Mouse (Mus musculus): Measurements from ENCODE around the gene 4921507P07Rik.
"Not testable (repeated sequence)": the region's sequence is repeated elsewhere in the genome, so short reads cannot be mapped to it uniquely, and the experiment has no call there.

Gene 4921507P07Rik

GRCm38 (mm10) chr6:50596301-50597211 lies at the start of gene 4921507P07Rik:
Gene 4921507P07Rik, minus strand, starts transcription at chr6:50596632.
- peak; percentile 96 for DNase-seq

GRCm38 (mm10) chr6:50644701-50645100 lies 48.3 kb upstream of the 4921507P07Rik start:
- DNase-seq: no peak

- DNase-seq: no peak
Observed at GRCm38 (mm10) chr6:50641898-50642297, 45.5 kb upstream of the 4921507P07Rik start.

DNA sequence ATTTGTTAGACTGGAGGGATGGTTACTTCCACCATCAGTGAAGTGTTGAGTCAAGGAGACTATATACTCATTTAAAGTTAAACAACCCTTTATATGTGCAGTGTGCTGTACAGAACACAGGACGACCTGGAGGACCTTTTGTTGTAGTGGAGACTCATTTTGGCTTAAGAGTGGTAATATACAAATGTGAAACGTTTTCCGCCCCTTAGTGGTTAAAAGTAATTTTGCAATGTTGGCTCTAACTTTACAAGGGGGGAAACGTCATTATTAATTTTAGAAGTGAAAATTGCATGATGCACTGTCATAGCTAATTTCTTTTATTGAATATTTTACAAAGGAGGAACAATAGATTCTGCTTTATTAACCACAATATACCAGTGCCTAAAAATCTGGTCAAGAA lies 43.9 kb upstream of the 4921507P07Rik start:
- no peak for DNase-seq

- no peak for DNase-seq
Observed at GRCm38 (mm10) chr6:50639656-50640055, 43.2 kb upstream of the 4921507P07Rik start.

- DNase-seq: not testable (repeated sequence)
Observed at GRCm38 (mm10) chr6:50626170-50626569, 29.7 kb upstream of the 4921507P07Rik start.

DNA sequence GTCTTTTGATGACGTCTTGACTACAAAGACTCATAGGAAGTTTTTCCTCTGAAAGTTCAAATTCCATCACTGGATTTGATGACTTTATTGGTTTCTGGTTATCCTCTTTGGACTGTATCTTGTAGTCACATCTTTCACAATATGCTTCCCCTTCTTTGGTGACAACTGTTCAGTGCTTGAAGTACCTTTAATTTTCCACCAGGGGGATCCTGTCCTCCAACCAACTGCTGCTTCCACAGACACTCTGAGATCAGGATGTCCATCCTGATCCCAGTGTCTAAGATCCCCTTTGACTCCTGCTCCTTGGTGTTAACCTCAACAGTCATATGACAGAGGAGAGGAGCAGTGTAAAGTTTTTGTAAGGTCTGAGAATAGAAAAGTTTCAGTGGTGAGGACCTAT lies 21.8 kb upstream of the 4921507P07Rik start:
- DNase-seq: not testable (repeated sequence)

DNA sequence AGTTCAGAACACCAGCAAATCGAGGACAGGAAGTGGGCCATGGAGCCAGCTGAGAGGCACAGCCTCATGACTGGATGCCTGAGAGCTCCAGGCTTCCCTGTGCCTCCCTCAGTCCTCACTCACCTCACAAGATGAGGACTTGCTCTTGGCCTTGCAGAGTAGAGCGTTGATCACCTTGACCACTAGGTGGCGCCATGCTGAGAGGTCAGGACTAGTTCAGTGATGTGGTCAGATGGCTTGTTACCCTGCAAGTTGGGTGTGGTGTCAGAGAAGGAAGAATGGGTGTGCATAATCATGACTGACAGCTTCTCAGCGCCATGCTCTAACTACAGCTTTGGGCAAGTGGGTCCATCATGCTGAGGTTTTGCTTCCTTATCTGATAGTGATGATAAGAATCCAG lies 5.2 kb upstream of the 4921507P07Rik start:
- DNase-seq: no peak

DNA sequence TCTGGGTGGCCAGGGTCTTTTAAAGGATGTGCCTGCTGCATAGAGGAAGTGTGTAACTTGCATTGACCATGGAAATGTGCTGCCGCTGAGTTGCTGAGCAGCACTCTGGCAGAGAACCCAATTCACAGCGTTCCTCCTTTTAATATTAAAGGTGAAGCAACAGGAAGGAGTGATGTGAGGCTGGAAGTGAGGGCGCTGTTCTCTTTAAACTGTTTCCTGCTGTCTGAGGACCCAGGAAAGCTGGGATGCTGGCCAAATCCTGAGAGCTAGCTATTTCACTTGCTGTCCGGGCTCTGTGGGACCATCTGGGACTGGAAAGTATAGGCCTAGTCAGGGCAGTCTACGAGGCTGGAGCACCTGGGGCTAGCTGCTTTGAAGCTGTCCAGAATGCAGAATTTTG lies 2.1 kb upstream of the 4921507P07Rik start:
- peak; percentile 65 for DNase-seq

- no peak for DNase-seq
Observed at GRCm38 (mm10) chr6:50594372-50594771, 2.1 kb downstream of the 4921507P07Rik start.

DNA sequence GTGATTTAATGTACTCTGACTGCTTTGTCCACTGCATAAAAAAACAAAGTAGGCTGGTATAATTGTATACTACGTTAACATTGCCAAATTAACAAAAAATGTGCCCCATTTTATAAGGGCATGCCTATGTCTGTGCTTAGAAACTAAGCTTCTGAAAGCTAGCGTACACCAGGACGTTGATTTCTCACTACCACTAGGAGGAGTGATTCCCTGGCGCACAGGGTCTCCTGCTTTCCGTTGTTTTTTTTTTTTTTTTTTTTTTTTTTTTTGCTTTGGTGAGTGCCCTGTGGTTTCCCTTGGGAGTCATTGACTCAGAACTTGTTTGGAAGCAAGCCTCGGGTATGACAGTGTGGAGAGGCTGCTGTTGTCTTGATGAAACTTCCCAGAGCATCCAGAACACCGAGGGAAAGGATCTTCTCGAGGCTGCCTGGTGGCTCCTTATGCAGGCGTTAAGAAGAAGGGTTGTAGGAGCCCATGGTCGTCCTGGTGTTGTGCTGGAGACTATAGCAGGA lies 3.0 kb downstream of the 4921507P07Rik start:
- no peak for DNase-seq

DNA sequence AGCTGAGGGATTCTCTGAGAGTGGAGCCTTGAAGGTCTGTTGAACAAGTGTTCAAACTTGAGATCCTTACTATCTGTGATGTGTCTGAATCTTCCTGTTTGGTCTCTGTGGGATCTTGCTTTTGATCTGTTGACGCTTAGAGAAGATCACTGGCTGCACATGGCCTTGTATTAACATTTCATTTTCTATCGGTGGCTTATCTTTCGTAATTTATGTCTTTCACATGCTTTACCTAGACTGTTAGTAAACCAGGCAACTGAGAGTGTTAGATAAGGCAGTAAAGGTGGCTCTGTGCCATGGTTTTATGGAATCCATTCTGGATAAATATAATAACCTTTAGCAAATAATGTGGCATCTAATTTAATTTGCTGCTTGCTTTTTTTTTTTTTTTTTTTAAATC lies 6.2 kb downstream of the 4921507P07Rik start:
- no peak for DNase-seq

GRCm38 (mm10) chr6:50588251-50588650 lies 8.2 kb downstream of the 4921507P07Rik start:
- no peak for DNase-seq

- no peak for DNase-seq
Observed at GRCm38 (mm10) chr6:50587412-50587811, 9.0 kb downstream of the 4921507P07Rik start.

DNA sequence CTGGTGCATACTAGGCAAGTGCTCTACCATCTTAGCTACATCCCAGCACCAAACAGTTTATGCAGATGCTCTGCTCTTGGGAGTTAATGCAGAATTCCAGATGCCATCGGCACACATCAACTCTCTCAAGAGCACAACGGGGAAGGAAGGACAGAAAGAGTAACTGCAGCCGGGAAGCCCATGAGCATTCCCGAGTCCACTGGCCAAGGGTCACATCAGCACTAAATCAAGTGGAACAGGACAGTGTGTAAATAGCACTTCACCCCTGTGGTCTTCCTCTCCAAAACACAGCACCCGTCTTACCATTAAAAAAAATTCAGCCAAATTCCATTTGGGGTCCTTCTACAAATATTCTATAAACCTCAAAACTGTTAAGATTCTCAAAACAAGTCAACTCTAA lies 10.1 kb downstream of the 4921507P07Rik start:
- DNase-seq: no peak

GRCm38 (mm10) chr6:50585733-50586132 lies 10.7 kb downstream of the 4921507P07Rik start:
- DNase-seq: no peak

DNA sequence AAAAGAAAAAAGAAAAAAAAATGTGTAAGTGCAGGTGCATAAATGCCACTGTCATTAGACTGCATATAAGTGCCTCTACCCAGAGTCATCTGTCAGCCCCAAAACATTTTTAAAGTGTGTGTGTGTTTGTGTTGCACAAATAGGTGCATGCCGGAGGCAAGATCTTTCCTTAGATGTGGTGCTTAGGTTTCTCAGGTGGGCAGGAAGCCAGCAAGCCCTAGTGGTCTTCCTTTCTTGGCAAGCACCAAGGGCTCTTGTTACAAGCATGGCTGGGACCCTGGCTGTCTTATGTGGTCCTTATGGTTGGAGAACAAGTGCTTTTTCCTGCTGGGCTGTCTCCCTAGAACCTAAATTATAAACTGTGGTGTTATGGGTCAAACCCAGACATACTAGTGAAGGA lies 24.8 kb downstream of the 4921507P07Rik start:
- DNase-seq: no peak

GRCm38 (mm10) chr6:50566997-50567255 lies 29.5 kb downstream of the 4921507P07Rik start:
- no peak for DNase-seq

DNA sequence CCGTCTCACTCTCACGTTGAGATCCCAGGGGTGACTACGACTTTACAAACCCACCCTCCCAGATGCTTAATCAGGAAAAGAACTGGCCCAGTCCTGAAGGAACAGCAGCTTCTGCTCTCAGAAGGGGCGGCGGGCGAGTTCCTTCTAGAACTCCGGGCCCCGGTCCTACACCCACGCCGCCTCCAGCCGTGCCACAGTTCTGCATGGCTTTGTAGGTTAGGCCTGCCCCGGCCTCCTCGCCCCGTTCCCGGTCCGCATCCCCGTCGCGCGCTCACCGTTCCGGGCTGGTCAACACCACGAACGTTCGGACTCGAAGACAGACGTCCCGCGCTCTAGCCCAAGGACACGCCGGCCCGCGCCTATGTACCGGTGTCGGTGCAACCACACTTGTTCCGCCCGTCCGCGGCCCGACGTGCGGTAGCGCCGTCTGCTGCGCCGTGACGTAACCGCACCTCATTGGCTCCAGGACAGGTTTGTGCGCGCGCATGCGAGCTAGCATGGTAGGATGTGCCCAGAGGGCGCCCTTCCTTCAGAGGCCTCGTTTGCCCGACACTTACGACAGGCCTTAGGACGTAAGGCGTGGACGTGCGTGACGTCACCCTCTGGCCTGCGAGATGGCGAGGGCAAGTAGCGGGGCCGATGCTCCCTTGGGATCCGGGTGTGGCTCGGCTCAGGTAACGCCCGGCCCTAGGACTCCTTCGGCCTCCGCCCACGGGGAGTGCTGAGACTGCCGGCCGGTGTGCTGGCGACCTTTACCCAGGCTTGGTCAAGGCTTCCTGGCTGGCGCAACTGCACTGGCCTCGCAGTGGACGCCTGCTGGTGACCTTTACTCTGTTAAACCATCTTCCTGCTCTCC lies 30.1 kb downstream of the 4921507P07Rik start, which contains the start of gene Cycs:
Gene Cycs, minus strand, starts transcription at position 398 of the 856 bp plus-strand sequence.
- peak; percentile 100 for DNase-seq

DNA sequence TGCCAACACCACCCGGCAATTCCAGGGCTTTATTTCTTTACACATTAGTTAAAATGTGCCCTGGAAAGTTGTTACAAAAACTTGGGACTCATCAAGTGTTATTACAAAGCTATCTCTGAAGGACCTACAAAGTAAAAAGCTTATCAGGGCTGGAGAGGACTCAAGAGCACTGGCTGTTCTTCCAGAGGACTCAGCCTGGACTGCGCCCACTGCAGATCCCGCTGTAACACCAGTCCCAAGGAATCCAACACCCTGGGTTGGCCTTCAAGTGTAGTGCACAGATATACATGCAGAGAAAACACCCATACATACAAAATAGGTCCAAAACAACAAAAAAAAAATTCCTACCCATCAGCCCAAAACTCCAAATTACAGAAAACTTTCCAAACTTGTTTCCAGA lies 32.8 kb downstream of the 4921507P07Rik start:
- no peak for DNase-seq

- DNase-seq: no peak
Observed at GRCm38 (mm10) chr6:50562421-50562820, 34.0 kb downstream of the 4921507P07Rik start.

DNA sequence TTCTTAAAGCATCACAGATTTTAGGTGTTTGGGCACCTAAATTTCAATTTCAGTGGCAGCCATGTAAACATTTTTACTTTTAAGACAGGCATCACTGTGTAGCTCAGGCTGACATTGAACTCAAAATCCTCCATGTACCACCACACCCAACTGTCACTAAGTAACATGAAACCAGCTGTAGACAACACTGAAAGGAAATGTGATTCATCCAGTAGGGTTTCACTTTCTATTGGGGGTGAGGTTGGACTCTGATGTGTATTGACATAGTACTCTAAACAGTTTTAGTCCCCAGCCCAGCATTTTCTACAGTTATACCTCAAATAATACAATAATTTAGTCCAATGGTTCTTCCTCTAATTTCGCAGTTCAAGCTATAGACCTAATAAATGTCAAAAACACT lies 35.7 kb downstream of the 4921507P07Rik start:
- no peak for DNase-seq

- no peak for DNase-seq
Observed at GRCm38 (mm10) chr6:50558877-50559276, 37.6 kb downstream of the 4921507P07Rik start.

- DNase-seq: no peak
Observed at GRCm38 (mm10) chr6:50557566-50557965, 38.9 kb downstream of the 4921507P07Rik start.

All from cerebellum, adult 11-12 months (tissue).